Mouse (Mus musculus): ENCODE results near the gene Arhgef19. TPM values are rescaled to one million over a fixed set of nuclear protein-coding genes. Genes with fewer than 3 reads are reported as not detected.
A peak's percentile ranks its signal among the peaks of the same experiment; 100 is the strongest.

Arhgef19 gene
- polyA plus RNA-seq, 1 experiment from 2014 or later = 1.2 TPM

- Histone ChIP-seq H3K36me3 (ENCODE audit: control insufficient read depth, insufficient read depth, low read length) (no peaks in the 10 kb centered on the region), H3K4me2 (ENCODE audit: low read depth) (peak overlapping the region; percentile 4; the same call in 1 of the 2 replicates), H3K4me1 (ENCODE audit: control insufficient read depth, insufficient read depth, low read length) (0 out of 2 replicates have a peak, but pooled peaks cover 2% of the 10 kb centered on the region), H3K9ac (ENCODE audit: low read length) (peak overlapping the region; percentile 7; the same call in 1 of the 2 replicates), H3K27ac (ENCODE audit: low read depth, low read length) (no peak overlapping the region), H3K4me3 (ENCODE audit: low read depth, low read length) (no peak overlapping the region), H3K27me3 (ENCODE audit: control insufficient read depth, insufficient read depth, low read length) (no peaks in the 10 kb centered on the region), H3K9me3 (ENCODE audit: control insufficient read depth, low read length) (no peaks in the 10 kb centered on the region)
- ATAC-seq (ENCODE audit: insufficient read depth, low FRiP score, low TSS enrichment) (no peak), DNase-seq (ENCODE audit: low spot score) (no peak)
- 24% methylated on average over 14 of the region's 14 CpGs for WGBS
These were observed 33.6 kb downstream of the Arhgef19 start for GRCm38 (mm10) chr4:141272878-141273277.

GRCm38 (mm10) chr4:141273296-141273695, 34.0 kb downstream of the Arhgef19 start:
- no peaks in the 10 kb centered on the region for H3K27me3 ChIP-seq (ENCODE audit: control insufficient read depth, insufficient read depth, low read length)
- WGBS = 15% methylated on average over 12 of the region's 12 CpGs
- H3K9ac ChIP-seq (ENCODE audit: low read length) = peak overlapping the region; percentile 7; the same call in 1 of the 2 replicates
- H3K27ac ChIP-seq (ENCODE audit: low read depth, low read length) = no peak overlapping the region
- H3K4me2 ChIP-seq (ENCODE audit: low read depth) = peak overlapping the region; percentile 4; the same call in 1 of the 2 replicates
- H3K9me3 ChIP-seq (ENCODE audit: control insufficient read depth, low read length) = no peaks in the 10 kb centered on the region
- H3K4me1 ChIP-seq (ENCODE audit: control insufficient read depth, insufficient read depth, low read length) = 0 out of 2 replicates have a peak, but pooled peaks cover 2% of the 10 kb centered on the region
- DNase-seq (ENCODE audit: low spot score) (peak; percentile 87), ATAC-seq (ENCODE audit: insufficient read depth, low FRiP score, low TSS enrichment) (peak; percentile 88)
- H3K36me3 ChIP-seq (ENCODE audit: control insufficient read depth, insufficient read depth, low read length) = no peaks in the 10 kb centered on the region
- no peak overlapping the region for H3K4me3 ChIP-seq (ENCODE audit: low read depth, low read length)

- no peak for ATAC-seq (ENCODE audit: insufficient read depth, low FRiP score, low TSS enrichment)
- Histone ChIP-seq H3K36me3 (ENCODE audit: control insufficient read depth, insufficient read depth, low read length) (no peaks in the 10 kb centered on the region), H3K9me3 (ENCODE audit: control insufficient read depth, low read length) (no peaks in the 10 kb centered on the region), H3K27me3 (ENCODE audit: control insufficient read depth, insufficient read depth, low read length) (no peaks in the 10 kb centered on the region), H3K4me3 (ENCODE audit: low read depth, low read length) (no peak overlapping the region), H3K4me2 (ENCODE audit: low read depth) (no peak overlapping the region), H3K27ac (ENCODE audit: low read depth, low read length) (no peak overlapping the region), H3K9ac (ENCODE audit: low read length) (no peak overlapping the region), H3K4me1 (ENCODE audit: control insufficient read depth, insufficient read depth, low read length) (0 out of 2 replicates have a peak, but pooled peaks cover 2% of the 10 kb centered on the region)
- WGBS = 44% methylated on average over 23 of the region's 23 CpGs
- no peak for DNase-seq (ENCODE audit: low spot score)
These were observed 35.4 kb downstream of the Arhgef19 start for GRCm38 (mm10) chr4:141274485-141275341.

- Histone ChIP-seq H3K4me1 (ENCODE audit: control insufficient read depth, insufficient read depth, low read length) (0 out of 2 replicates have a peak, but pooled peaks cover 2% of the 10 kb centered on the region), H3K9me3 (ENCODE audit: control insufficient read depth, low read length) (no peaks in the 10 kb centered on the region), H3K4me2 (ENCODE audit: low read depth) (no peak overlapping the region), H3K9ac (ENCODE audit: low read length) (no peak overlapping the region), H3K27me3 (ENCODE audit: control insufficient read depth, insufficient read depth, low read length) (no peaks in the 10 kb centered on the region), H3K27ac (ENCODE audit: low read depth, low read length) (no peak overlapping the region), H3K36me3 (ENCODE audit: control insufficient read depth, insufficient read depth, low read length) (no peaks in the 10 kb centered on the region), H3K4me3 (ENCODE audit: low read depth, low read length) (no peak overlapping the region)
- no peak for DNase-seq (ENCODE audit: low spot score)
- WGBS = 73% methylated on average over 8 of the region's 8 CpGs
- no peak for ATAC-seq (ENCODE audit: insufficient read depth, low FRiP score, low TSS enrichment)
These were observed 37.9 kb downstream of the Arhgef19 start for GRCm38 (mm10) chr4:141277157-141277556.

- Histone ChIP-seq H3K4me2 (ENCODE audit: low read depth) (no peak overlapping the region), H3K4me1 (ENCODE audit: control insufficient read depth, insufficient read depth, low read length) (0 out of 2 replicates have a peak, but pooled peaks cover 2% of the 10 kb centered on the region), H3K27ac (ENCODE audit: low read depth, low read length) (no peak overlapping the region), H3K4me3 (ENCODE audit: low read depth, low read length) (no peak overlapping the region), H3K9me3 (ENCODE audit: control insufficient read depth, low read length) (no peaks in the 10 kb centered on the region), H3K36me3 (ENCODE audit: control insufficient read depth, insufficient read depth, low read length) (no peaks in the 10 kb centered on the region), H3K9ac (ENCODE audit: low read length) (no peak overlapping the region), H3K27me3 (ENCODE audit: control insufficient read depth, insufficient read depth, low read length) (no peaks in the 10 kb centered on the region)
- DNase-seq (ENCODE audit: low spot score) (no peak), ATAC-seq (ENCODE audit: insufficient read depth, low FRiP score, low TSS enrichment) (no peak)
- WGBS = 59% methylated on average over 7 of the region's 7 CpGs
These were observed 38.9 kb downstream of the Arhgef19 start for GRCm38 (mm10) chr4:141278154-141278553.

GRCm38 (mm10) chr4:141279327-141279726, 40.0 kb downstream of the Arhgef19 start:
- DNase-seq (ENCODE audit: low spot score) (no peak), ATAC-seq (ENCODE audit: insufficient read depth, low FRiP score, low TSS enrichment) (no peak)
- H3K9ac ChIP-seq (ENCODE audit: low read length) = no peak overlapping the region
- H3K4me3 ChIP-seq (ENCODE audit: low read depth, low read length) = no peak overlapping the region
- H3K27ac ChIP-seq (ENCODE audit: low read depth, low read length) = no peak overlapping the region
- no peaks in the 10 kb centered on the region for H3K36me3 ChIP-seq (ENCODE audit: control insufficient read depth, insufficient read depth, low read length)
- no peaks in the 10 kb centered on the region for H3K27me3 ChIP-seq (ENCODE audit: control insufficient read depth, insufficient read depth, low read length)
- WGBS = 70% methylated on average over 15 of the region's 15 CpGs
- no peaks in the 10 kb centered on the region; the same call in 1 of the 2 replicates for H3K4me1 ChIP-seq (ENCODE audit: control insufficient read depth, insufficient read depth, low read length)
- no peak overlapping the region for H3K4me2 ChIP-seq (ENCODE audit: low read depth)
- no peaks in the 10 kb centered on the region for H3K9me3 ChIP-seq (ENCODE audit: control insufficient read depth, low read length)

DNA sequence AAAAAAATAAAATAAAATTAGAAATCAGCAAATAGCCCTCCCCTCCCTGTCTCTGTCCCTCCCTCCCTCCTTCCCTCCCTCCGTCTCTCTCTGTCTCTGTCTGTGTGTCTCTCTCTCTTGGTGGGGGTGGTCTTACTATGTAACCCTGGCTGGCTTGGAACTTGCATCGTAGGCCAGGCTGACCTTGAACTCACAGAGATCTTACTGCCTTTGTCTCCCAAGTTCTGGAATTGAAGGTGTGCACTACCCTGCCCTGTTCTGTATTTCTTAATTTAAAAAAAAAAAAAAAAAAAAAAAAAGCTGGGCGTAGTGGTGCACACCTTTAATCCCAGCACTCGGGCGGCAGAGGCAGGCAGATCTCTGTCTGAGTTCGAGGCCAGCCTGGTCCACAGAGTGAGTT, 40.5 kb downstream of the Arhgef19 start:
- Histone ChIP-seq H3K27ac (ENCODE audit: low read depth, low read length) (no peak overlapping the region), H3K4me1 (ENCODE audit: control insufficient read depth, insufficient read depth, low read length) (no peaks in the 10 kb centered on the region; the same call in 1 of the 2 replicates), H3K27me3 (ENCODE audit: control insufficient read depth, insufficient read depth, low read length) (no peaks in the 10 kb centered on the region), H3K9ac (ENCODE audit: low read length) (no peak overlapping the region), H3K4me2 (ENCODE audit: low read depth) (no peak overlapping the region), H3K36me3 (ENCODE audit: control insufficient read depth, insufficient read depth, low read length) (no peaks in the 10 kb centered on the region), H3K9me3 (ENCODE audit: control insufficient read depth, low read length) (no peaks in the 10 kb centered on the region), H3K4me3 (ENCODE audit: low read depth, low read length) (no peak overlapping the region)
- ATAC-seq (ENCODE audit: insufficient read depth, low FRiP score, low TSS enrichment) (no peak), DNase-seq (ENCODE audit: low spot score) (no peak)
- 92% methylated on average over 6 of the region's 6 CpGs for WGBS

DNA sequence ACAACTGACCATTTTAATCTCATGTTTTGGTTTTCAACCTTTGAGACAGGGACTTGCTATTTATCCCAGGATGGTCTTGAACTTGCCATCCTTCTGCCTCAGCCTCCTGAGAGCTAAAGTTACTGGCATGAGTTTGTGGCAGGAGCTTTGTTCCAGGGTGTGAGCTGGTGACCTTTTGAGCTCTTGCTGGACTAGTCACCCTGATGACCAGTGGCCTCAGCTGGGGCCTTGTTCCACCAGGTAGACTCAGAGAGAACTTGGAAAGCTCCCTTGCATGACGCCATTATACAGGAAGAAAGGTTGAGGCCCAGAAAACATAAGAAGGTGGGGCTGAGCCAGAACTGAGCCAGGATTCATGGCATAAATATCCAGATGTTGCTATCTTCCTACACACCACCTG, 41.2 kb downstream of the Arhgef19 start:
- H3K9me3 ChIP-seq (ENCODE audit: control insufficient read depth, low read length) = no peaks in the 10 kb centered on the region
- H3K27ac ChIP-seq (ENCODE audit: low read depth, low read length) = no peak overlapping the region
- no peaks in the 10 kb centered on the region for H3K27me3 ChIP-seq (ENCODE audit: control insufficient read depth, insufficient read depth, low read length)
- 95% methylated on average over 1 of the region's 1 CpGs for WGBS
- ATAC-seq (ENCODE audit: insufficient read depth, low FRiP score, low TSS enrichment) (no peak), DNase-seq (ENCODE audit: low spot score) (no peak)
- H3K4me2 ChIP-seq (ENCODE audit: low read depth) = no peak overlapping the region
- H3K4me3 ChIP-seq (ENCODE audit: low read depth, low read length) = no peak overlapping the region
- H3K4me1 ChIP-seq (ENCODE audit: control insufficient read depth, insufficient read depth, low read length) = no peaks in the 10 kb centered on the region; the same call in 1 of the 2 replicates
- no peak overlapping the region for H3K9ac ChIP-seq (ENCODE audit: low read length)
- H3K36me3 ChIP-seq (ENCODE audit: control insufficient read depth, insufficient read depth, low read length) = no peaks in the 10 kb centered on the region

DNA sequence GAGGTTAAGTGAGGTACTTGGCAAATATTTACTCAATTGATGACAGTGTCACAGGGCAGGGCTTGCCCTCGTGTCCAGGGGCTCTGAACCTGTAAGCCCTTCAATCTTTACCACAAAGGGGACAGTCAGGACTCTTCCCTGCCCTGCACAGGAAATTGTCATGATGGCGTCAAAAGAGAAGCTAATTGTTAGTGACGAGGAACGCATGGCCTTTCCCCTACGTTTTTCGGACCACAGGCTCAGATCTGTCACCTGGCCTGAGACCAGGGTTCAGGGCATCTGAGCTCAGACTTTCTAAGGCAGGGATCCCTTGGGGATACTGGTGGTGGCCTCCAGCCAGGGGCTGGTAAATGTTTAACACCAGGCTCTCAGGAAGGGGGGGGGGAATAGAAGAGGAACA, 41.9 kb downstream of the Arhgef19 start:
- Histone ChIP-seq H3K4me2 (ENCODE audit: low read depth) (no peak overlapping the region), H3K4me3 (ENCODE audit: low read depth, low read length) (no peak overlapping the region), H3K27me3 (ENCODE audit: control insufficient read depth, insufficient read depth, low read length) (no peaks in the 10 kb centered on the region), H3K4me1 (ENCODE audit: control insufficient read depth, insufficient read depth, low read length) (no peaks in the 10 kb centered on the region; the same call in 1 of the 2 replicates), H3K36me3 (ENCODE audit: control insufficient read depth, insufficient read depth, low read length) (no peaks in the 10 kb centered on the region), H3K9ac (ENCODE audit: low read length) (no peak overlapping the region), H3K27ac (ENCODE audit: low read depth, low read length) (no peak overlapping the region), H3K9me3 (ENCODE audit: control insufficient read depth, low read length) (no peaks in the 10 kb centered on the region)
- ATAC-seq (ENCODE audit: insufficient read depth, low FRiP score, low TSS enrichment) (no peak), DNase-seq (ENCODE audit: low spot score) (no peak)
- 30% methylated on average over 6 of the region's 6 CpGs for WGBS
